Comparison of ENCODE assay signal across 9 mouse cellular contexts in the genomic region with DNA sequence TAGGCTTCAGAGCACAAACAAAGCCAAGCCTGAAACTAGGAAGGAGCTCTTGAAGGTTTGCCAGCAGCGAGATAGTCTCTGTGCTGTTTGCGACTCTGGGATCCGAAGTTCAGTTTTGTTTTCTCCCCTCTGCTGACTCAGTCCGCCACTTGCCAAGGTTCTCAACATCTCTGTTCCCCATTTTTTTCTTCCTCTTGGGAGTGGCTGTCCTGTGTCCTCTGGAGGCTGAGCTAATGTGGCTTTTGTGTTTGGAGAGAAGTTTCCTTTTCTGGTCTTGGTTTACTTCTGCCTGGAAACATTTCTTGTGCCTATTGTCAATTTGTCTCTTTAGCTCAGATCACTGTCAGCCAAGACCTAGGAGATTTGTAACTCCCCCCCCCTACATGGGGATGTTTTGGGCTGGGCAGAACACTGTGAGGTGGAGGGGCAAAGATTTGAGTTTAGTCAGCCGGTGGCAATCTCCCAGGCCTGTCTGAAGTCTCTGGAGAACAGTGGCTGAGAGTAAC.
DNase-seq lines count a peak whose midpoint lies in the region; ATAC-seq and TF ChIP-seq lines count a peak whose summit lies in the region.
"Had no signal": no experiment of that assay in that cellular context is flagged by ENCODE, and none has a peak within 500 bp of the region (broad histone marks: within the 10 kb centered on the region; RNA-seq: fewer than 3 reads in every experiment).

No protein-coding gene starts in this region.

- DNase-seq in right cerebral cortex, adult 18-20 months: peak; percentile 40
- no peak for DNase-seq in right cerebral cortex, postnatal 4 days
- DNase-seq in embryonic facial prominence, embryonic 14.5 days (ENCODE audit: low spot score): peak; percentile 50
- DNase-seq in heart, postnatal 14 days: peak; percentile 71 to 74
- DNase-seq in liver, embryonic 13.5 days: no peak
- DNase-seq in MN1 (ENCODE audit: low spot score): no peak
- no peak for DNase-seq in retina, postnatal 1 day

- H3K9me3 ChIP-seq in embryonic facial prominence, embryonic 14.5 days (ENCODE audit: control insufficient read depth, low read length): no peaks in the 10 kb centered on the region
- no peaks in the 10 kb centered on the region for H3K9me3 ChIP-seq in liver, embryonic 13.5 days (replicated peaks)
- H3K9me3 ChIP-seq: limb, embryonic 12.5 days had no signal

- peak; percentile 26; the same call in 1 of the 2 replicates for TF ChIP-seq POLR2A in small intestine, adult 2 months (IDR thresholded peaks at IDR 0.05; ENCODE audit: low read depth, low read length)

- 0 out of 2 replicates have a peak, but pooled peaks cover 3% of the 10 kb centered on the region for H3K4me1 ChIP-seq in embryonic facial prominence, embryonic 14.5 days (ENCODE audit: control insufficient read depth, insufficient read depth, low read length)
- peaks cover 33% of the 10 kb centered on the region for H3K4me1 ChIP-seq in liver, embryonic 13.5 days (replicated peaks)
- peaks cover 46% of the 10 kb centered on the region for H3K4me1 ChIP-seq in small intestine, adult 2 months (ENCODE audit: control insufficient read depth, insufficient read depth, insufficient read length, low read length)

- no peak overlapping the region for H3K4me2 ChIP-seq in embryonic facial prominence, embryonic 14.5 days (ENCODE audit: low read depth, low read length)
- H3K4me2 ChIP-seq in liver, embryonic 13.5 days: no peak overlapping the region
- H3K4me2 ChIP-seq: limb, embryonic 12.5 days had no signal

- no peaks in the 10 kb centered on the region for H3K27me3 ChIP-seq in embryonic facial prominence, embryonic 14.5 days (replicated peaks; ENCODE audit: control insufficient read depth, insufficient read depth, low read length)
- H3K27me3 ChIP-seq in liver, embryonic 13.5 days: no peaks in the 10 kb centered on the region
- H3K27me3 ChIP-seq in small intestine, adult 2 months (ENCODE audit: control insufficient read depth, insufficient read depth, low read length): no peaks in the 10 kb centered on the region
- H3K27me3 ChIP-seq: limb, embryonic 12.5 days had no signal

- 52% methylated on average over 5 of the region's 5 CpGs for WGBS in embryonic facial prominence, embryonic 14.5 days
- 29% methylated on average over 5 of the region's 5 CpGs for WGBS in liver, embryonic 13.5 days (ENCODE audit: insufficient replicate concordance)
- 2% methylated on average over 5 of the region's 5 CpGs for WGBS in small intestine, adult 2 months

- H3K27ac ChIP-seq in embryonic facial prominence, embryonic 14.5 days (replicated peaks; ENCODE audit: low read depth, low read length): peak overlapping the region; percentile 53; the same call in 1 of the 2 replicates
- H3K27ac ChIP-seq in liver, embryonic 13.5 days: peak overlapping the region; percentile 49; the same call in 1 of the 2 replicates
- H3K27ac ChIP-seq in small intestine, adult 2 months (ENCODE audit: insufficient read depth, low read depth, low read length): peak overlapping the region; percentile 97
- H3K27ac ChIP-seq: limb, embryonic 12.5 days had no signal

- intact Hi-C loops in heart, postnatal 14 days (cut with DNase I): loop anchor here (5.0 kb wide), 1 partner anchor 155 kb away; no protein-coding TSS in a partner anchor

- H3K4me3 ChIP-seq in embryonic facial prominence, embryonic 14.5 days (ENCODE audit: low read depth, low read length): no peak overlapping the region
- H3K4me3 ChIP-seq in liver, embryonic 13.5 days (replicated peaks): no peak overlapping the region
- no peak overlapping the region for H3K4me3 ChIP-seq in small intestine, adult 2 months (ENCODE audit: low read depth, low read length)
- H3K4me3 ChIP-seq: limb, embryonic 12.5 days had no signal

- H3K9ac ChIP-seq in embryonic facial prominence, embryonic 14.5 days (ENCODE audit: low read depth, low read length): no peak overlapping the region
- H3K9ac ChIP-seq in liver, embryonic 13.5 days: no peak overlapping the region
- H3K9ac ChIP-seq: limb, embryonic 12.5 days had no signal

- peak; percentile 26; the same call in 1 of the 2 replicates for ATAC-seq in embryonic facial prominence, embryonic 14.5 days (ENCODE audit: low read depth)
- no peak for ATAC-seq in liver, embryonic 13.5 days (ENCODE audit: low read depth)

- peaks cover 31% of the 10 kb centered on the region for H3K36me3 ChIP-seq in embryonic facial prominence, embryonic 14.5 days (ENCODE audit: control insufficient read depth, insufficient read depth, low read length)
- H3K36me3 ChIP-seq in liver, embryonic 13.5 days: peaks cover 17% of the 10 kb centered on the region
- H3K36me3 ChIP-seq in small intestine, adult 2 months (ENCODE audit: control insufficient read depth, insufficient read depth, low read length): peaks cover 48% of the 10 kb centered on the region

- TF ChIP-seq CTCF in small intestine, adult 2 months (IDR thresholded peaks at IDR 0.05; ENCODE audit: extremely low read depth, insufficient read length, insufficient replicate concordance, low read depth, low read length): no peak

Comparison
In these comparisons a context has a peak if more than half of its experiments do, and no peak if none do; other contexts are left out.
1. DNase-seq: peak in right cerebral cortex, adult 18-20 months (single experiment), embryonic facial prominence, embryonic 14.5 days (single experiment) and heart, postnatal 14 days (2 of 2); none in right cerebral cortex, postnatal 4 days (single experiment), liver, embryonic 13.5 days (single experiment), MN1 (single experiment) and retina, postnatal 1 day (single experiment).
2. Peak in every context shown above with its lines, with median percentiles within 50 percentile points of each other: H3K27ac ChIP-seq.